Mouse (Mus musculus): ENCODE measurements at regions not wholly inside any gene's neighbourhood (a gene's known extent, or its start where the extent isn't known, plus 50 kb on each side); places are given as distances from the start of the nearest gene placed in this dataset.

DNA sequence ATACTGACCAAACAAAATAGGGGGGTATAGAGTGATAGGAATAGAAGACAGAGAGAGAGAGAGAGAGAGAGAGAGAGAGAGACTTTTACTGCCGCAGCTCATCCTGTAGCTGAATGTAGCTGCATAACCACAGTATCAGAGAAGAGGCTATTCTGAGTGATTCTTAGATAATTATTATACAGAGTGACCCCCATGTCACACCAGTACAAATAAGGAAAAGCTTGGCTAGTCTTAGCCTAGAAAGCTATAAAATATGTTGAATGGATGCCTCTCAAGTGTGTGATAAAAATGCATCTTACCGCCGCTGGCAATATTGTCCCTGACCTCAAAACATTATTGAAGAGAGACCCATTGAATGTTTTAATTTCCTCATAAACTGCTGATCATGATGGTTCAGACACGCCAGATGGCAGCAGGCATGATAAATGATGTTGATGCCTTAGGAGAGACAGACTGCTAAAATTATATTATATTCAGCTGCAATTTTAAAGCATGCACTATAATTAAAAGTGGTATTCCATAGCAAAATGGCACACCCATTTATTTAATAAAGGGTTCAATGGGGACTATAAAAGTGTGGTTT is 178.9 kb upstream of the Galntl6 start:
- H3K9ac ChIP-seq (ENCODE audit: insufficient read depth, low read depth): no peak overlapping the region

More for the DNA sequence above, 178.9 kb upstream of the Galntl6 start:
- TF ChIP-seq BHLHE40 (IDR thresholded peaks at IDR 0.05; ENCODE audit: low read depth, low read length) (no peak), NELFE (IDR thresholded peaks at IDR 0.05; ENCODE audit: low read depth, low read length) (no peak), TBP (conservative IDR thresholded peaks at IDR 0.05; ENCODE audit: low read depth, low read length) (no peak), SIN3A (IDR thresholded peaks at IDR 0.05; ENCODE audit: low read length) (no peak), EP300 (IDR thresholded peaks at IDR 0.05; ENCODE audit: low read length) (no peak), ELF1 (IDR thresholded peaks at IDR 0.05; ENCODE audit: low read depth, low read length) (no peak), PAX5 (IDR thresholded peaks at IDR 0.05; ENCODE audit: low read length) (no peak), TCF12 (IDR thresholded peaks at IDR 0.05; ENCODE audit: low read depth, low read length) (no peak), ZNF384 (IDR thresholded peaks at IDR 0.05; ENCODE audit: low read depth, low read length) (no peak), CTCF (conservative IDR thresholded peaks at IDR 0.05 in 1 of 2, IDR thresholded peaks at IDR 0.05 in 1 of 2; ENCODE audit: low read depth in 2 of 2, low read length in 2 of 2) (no peak)
- in situ Hi-C loops (cut with MboI; ENCODE audit: low pct_ligation_motif_present, low pct_unique_long_range_greater_than_20kb, low sequenced_read_pairs) (no loop called here), dilution Hi-C loops (cut with MboI; ENCODE audit: extremely low pct_ligation_motif_present, extremely low pct_unique_long_range_greater_than_20kb, low sequenced_read_pairs) (no loop called here)
- H3K36me3 ChIP-seq (replicated peaks in 1 of 2; ENCODE audit: control insufficient read depth in 1 of 2, insufficient read depth in 1 of 2, low read length in 1 of 2): no peaks in the 10 kb centered on the region
- H3K4me2 ChIP-seq (ENCODE audit: insufficient read depth, low read depth, poor library complexity, severe bottlenecking): no peak overlapping the region
- H3K4me1 ChIP-seq (ENCODE audit: control insufficient read depth in 1 of 2, insufficient read depth in 2 of 2): no peaks in the 10 kb centered on the region
- H3K9me3 ChIP-seq (replicated peaks; ENCODE audit: low read length): peaks cover 29% of the 10 kb centered on the region
- no peak overlapping the region for H3K4me3 ChIP-seq (replicated peaks in 1 of 3; ENCODE audit: low read depth in 2 of 3, low read length in 2 of 3, poor library complexity in 1 of 3)
- no peak for DNase-seq (ENCODE audit: extremely low read depth)
- no peaks in the 10 kb centered on the region for H3K79me2 ChIP-seq (replicated peaks; ENCODE audit: control insufficient read depth, extremely low read depth, insufficient read depth, poor library complexity, severe bottlenecking)
- no peaks in the 10 kb centered on the region for H3K27me3 ChIP-seq (replicated peaks)
- no peak overlapping the region for H3K27ac ChIP-seq (ENCODE audit: insufficient read depth, low read depth)

Data from CH12.LX (cell line).